Mouse (Mus musculus) left cerebral cortex, postnatal 14 days (tissue): ENCODE measurements around the gene Dad1. TPM values are rescaled to one million over a fixed set of nuclear protein-coding genes. Genes with fewer than 3 reads are reported as not detected.

Experiments used
- DNase-seq, 2 experiments: peaks; one replicate each; pipeline ENCODE4 v3.0.0; 2021 to 2022; ENCODE audit warnings: low spot score in 2 of 2, mixed read lengths in 1 of 2
- intact Hi-C: fragments of 180-260 bp; cut with DNase I; formaldehyde crosslinking; loops from one replicate; pipeline ENCODE4 v1.15.1; 2025
- total RNA-seq, 2 experiments: library from RNA; stranded (reverse); gene quantifications; 2 replicates each; pipeline ENCODE4 v1.2.3; 2021

The Dad1 gene
- total RNA-seq, 2 experiments from 2014 or later = 118 to 127 TPM

GRCm38 (mm10) chr14:54228501-54228900, 25.4 kb downstream of the Dad1 start:
- intact Hi-C loops = loop anchor here (5.0 to 10.0 kb wide), 5 partner anchors 166 to 414 kb away; partner anchors contain the start of genes Ajuba, Cdh24 and Gm17606
- no peak for DNase-seq

DNA sequence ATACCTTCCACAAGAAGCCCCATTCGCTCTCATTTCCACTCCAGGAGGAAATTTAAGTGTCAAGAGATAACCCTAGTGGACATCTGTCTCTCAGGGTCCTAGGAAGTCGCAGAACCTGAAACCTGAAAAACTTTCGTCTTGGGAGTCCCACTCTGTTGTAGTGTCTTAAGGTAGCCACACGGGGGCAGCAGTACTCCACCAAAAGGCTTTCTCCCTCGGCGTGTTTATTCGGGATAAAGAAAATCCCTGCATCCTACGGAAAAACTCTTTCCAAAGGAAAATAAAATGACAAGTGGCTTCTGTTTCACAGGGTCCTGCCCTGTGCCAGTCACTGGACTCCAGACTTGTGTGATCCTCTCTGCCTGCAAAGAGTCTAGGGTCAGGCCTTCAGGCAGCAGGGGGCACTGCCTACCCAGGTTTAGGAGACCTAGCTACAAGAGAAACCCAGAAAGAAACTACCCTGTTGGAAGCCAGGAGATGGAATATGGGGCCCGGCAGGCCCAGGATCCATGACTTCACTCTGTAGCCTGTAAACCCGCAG, 25.9 kb downstream of the Dad1 start:
- intact Hi-C loops = loop anchor here (1.0 to 10.0 kb wide), 6 partner anchors 166 to 414 kb away; partner anchors contain the start of genes Ajuba, Cdh24 and Gm17606
- DNase-seq = peak; percentile 57 to 66

GRCm38 (mm10) chr14:54226911-54227811, 26.7 kb downstream of the Dad1 start:
- no peak for DNase-seq
- intact Hi-C loops = loop anchor here (1.0 to 10.0 kb wide), 6 partner anchors 165 to 415 kb away; partner anchors contain the start of genes Ajuba, Cdh24 and Gm17606

GRCm38 (mm10) chr14:54225725-54226124, 28.2 kb downstream of the Dad1 start:
- DNase-seq = no peak
- intact Hi-C loops = loop anchor here (5.0 to 10.0 kb wide), 5 partner anchors 163 to 417 kb away; partner anchors contain the start of genes Ajuba, Cdh24 and Gm17606

DNA sequence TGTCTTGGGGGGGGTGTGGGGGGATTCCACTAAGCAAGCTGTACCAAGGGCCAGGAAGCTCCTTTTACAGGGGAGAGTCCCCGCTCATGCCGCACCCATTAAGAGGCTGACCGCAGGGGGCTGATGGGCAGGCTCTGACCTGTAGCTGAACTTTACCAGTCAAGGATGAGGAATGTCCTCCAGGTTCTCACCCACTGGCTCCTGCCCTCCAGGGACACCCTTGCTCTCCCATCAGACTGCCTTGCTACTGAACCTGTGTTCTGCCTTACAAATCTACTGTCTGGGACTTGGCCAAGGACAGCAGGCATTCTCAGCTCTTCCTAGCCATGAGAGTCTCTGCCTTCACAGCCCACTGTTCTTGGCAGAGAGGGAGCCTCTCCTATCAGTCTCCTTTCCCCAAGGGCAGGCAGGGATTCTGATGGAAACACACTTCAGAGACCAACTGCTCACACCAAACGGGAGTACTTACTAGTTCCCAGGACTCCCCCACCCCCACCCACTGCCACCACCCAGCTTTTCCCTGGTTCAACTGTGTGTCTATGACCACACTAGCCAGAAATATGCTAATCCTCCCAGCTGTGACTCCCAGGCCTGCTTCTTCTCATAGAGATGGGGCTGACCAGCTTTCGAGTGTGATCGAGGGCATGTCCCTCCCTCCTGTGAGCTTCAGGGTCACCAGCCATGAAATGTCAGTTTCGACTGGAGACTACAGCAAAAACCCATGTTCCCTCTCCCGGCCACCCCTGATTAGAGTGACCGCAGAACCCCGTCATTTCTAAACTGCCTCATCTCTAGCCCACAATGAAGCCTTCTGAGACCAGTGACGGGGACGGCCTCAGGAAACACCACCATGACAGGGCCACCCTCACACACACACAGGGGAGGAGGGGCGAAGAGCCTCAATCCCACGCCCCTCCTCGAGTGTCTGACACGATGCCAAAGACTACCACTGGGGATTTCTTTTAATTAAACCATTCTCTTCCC, 29.1 kb downstream of the Dad1 start:
- intact Hi-C loops = loop anchor here (5.0 to 10.0 kb wide), 5 partner anchors 162 to 418 kb away; partner anchors contain the start of genes Ajuba, Cdh24 and Gm17606
- peak in 1 of 2 experiments; percentile 52 for DNase-seq

DNA sequence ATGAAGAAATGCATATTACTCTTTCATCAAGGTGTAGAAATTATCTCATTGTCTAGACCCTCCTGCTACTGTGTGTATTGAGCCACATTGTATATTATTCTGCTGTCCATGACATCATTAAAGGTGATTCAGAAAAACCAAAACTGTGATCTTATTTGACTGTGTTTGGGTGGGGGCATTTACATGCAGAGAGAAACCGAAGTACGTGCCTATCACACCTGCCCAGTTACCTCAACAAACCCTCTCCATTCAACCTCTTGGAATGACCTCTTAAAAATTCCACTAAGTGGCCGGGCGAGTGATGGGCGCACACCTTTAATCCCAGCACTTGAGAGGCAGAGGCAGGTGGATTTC, 29.9 kb downstream of the Dad1 start:
- intact Hi-C loops = loop anchor here (10.0 kb wide), 2 partner anchors 271 to 351 kb away; partner anchors contain the start of gene Ajuba
- no peak for DNase-seq

GRCm38 (mm10) chr14:54223315-54224063, 30.4 kb downstream of the Dad1 start:
- intact Hi-C loops = loop anchor here (10.0 kb wide), 2 partner anchors 271 to 351 kb away; partner anchors contain the start of gene Ajuba
- DNase-seq = no peak

GRCm38 (mm10) chr14:54222289-54222727, 31.6 kb downstream of the Dad1 start:
- intact Hi-C loops = loop anchor here (10.0 kb wide), 2 partner anchors 272 to 352 kb away; partner anchors contain the start of gene Ajuba

GRCm38 (mm10) chr14:54221641-54222040, 32.3 kb downstream of the Dad1 start:
- no peak for DNase-seq
- intact Hi-C loops = loop anchor here (10.0 kb wide), 2 partner anchors 273 to 353 kb away; partner anchors contain the start of gene Ajuba

More at GRCm38 (mm10) chr14:54222289-54222727, 31.6 kb downstream of the Dad1 start:
- no peak for DNase-seq

DNA sequence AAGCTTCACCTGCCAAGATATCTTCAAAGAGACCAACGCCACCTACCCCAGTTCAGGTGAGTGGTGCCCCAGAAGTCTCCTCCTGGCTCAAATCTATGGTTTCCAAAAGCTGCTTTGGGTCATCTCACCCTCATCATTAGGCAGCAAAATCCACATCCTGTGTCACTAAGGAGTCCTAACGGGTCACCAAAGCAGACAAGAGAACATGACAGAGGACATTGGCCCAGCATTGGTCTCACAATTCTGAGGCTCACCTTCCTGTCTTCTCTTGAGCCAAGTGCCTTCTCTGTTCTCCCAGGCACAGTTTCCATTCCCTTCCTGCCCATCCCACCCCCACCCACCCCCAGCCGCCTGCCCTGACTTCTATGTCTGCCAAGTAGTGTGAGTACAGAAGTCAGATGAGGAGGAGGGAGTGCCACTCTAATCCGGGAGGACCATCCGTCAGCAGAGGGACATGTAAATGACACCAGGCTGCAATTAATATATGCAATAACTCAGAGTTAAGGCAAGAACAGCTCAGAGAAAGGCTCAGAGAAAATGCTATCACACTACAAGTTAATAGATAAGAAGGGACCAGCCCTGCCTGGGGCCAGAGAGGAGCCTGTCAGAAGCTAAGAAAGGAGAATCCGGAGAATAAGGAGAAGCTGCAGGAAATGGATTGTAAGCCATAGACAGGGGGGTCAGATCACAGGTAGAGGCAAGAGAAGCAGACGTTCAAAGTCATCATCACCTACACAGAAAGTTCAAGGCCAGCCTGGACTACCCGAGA, 33.0 kb downstream of the Dad1 start:
- DNase-seq = no peak
- intact Hi-C loops = loop anchor here (10.0 kb wide), 2 partner anchors 274 to 354 kb away; partner anchors contain the start of gene Ajuba

- no peak for DNase-seq
Observed at GRCm38 (mm10) chr14:54219849-54220248, 34.1 kb downstream of the Dad1 start.

GRCm38 (mm10) chr14:54219256-54219655, 34.6 kb downstream of the Dad1 start:
- no peak for DNase-seq
- intact Hi-C loops = no loop called here

More at GRCm38 (mm10) chr14:54219849-54220248, 34.1 kb downstream of the Dad1 start:
- intact Hi-C loops = loop anchor here (10.0 kb wide), 2 partner anchors 275 to 355 kb away; partner anchors contain the start of gene Ajuba

DNA sequence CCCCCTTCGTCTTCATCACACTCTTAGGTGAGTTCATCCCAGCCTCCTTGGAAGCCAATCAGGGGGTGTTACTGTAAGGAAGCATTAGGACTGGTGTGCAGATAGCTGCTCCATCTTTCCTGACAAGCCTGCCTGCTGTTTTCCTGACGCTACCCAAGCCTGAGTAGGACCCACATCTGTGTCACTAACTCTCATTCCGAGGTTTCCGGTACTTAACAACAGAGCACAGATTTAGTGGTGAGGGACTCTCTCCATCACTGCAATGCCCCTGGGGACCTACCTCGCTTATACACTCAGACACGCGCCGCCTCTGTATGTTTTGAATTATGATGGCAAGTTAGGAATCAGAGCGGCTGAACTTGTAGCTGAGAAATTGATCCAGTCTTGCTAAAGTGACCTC, 35.2 kb downstream of the Dad1 start:
- intact Hi-C loops = no loop called here
- DNase-seq = no peak

GRCm38 (mm10) chr14:54218233-54218632, 35.7 kb downstream of the Dad1 start:
- intact Hi-C loops = no loop called here
- no peak for DNase-seq

- DNase-seq = no peak
- intact Hi-C loops = no loop called here
Observed at GRCm38 (mm10) chr14:54216126-54216525, 37.8 kb downstream of the Dad1 start.

DNA sequence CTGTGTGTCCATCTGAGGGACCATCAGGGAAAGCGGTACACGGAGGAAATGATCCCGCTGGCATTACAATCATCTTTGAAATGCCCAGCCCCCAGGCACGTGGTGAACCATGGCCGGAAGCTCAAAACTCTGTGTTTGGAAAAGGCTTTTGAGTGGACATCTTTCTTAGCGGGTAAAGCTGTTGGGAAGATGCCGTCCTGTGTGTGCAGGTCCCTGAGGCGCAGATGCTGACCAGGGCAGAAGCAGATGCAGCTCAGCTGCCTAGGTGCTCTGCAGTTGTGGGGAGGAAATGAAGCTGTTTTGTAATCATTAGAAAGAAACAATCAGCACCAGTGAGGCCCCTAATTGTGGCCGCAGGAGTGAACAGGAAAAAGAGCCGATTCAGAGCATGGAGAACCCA, 39.0 kb downstream of the Dad1 start:
- intact Hi-C loops = no loop called here
- no peak for DNase-seq

- intact Hi-C loops = no loop called here
- DNase-seq = no peak
Observed at GRCm38 (mm10) chr14:54214477-54214876, 39.4 kb downstream of the Dad1 start.
